Mouse (Mus musculus) spleen, adult 18-20 months (tissue): ENCODE results near the gene Nsfl1c.

Experiments used
- DNase-seq, 2 experiments: peaks; one replicate each; pipeline ENCODE4 v3.0.0; 2022; ENCODE audit warnings: mixed read lengths in 2 of 2

Gene Nsfl1c

GRCm38 (mm10) chr2:151544673-151545072 lies 50.7 kb downstream of the Nsfl1c start:
- DNase-seq = no peak

- no peak for DNase-seq
These were observed 52.6 kb downstream of the Nsfl1c start for GRCm38 (mm10) chr2:151546571-151546970.

- no peak for DNase-seq
These were observed 55.7 kb downstream of the Nsfl1c start for GRCm38 (mm10) chr2:151549615-151550121.
